17 mouse cellular contexts compared by ENCODE assay signal in the genomic region with DNA sequence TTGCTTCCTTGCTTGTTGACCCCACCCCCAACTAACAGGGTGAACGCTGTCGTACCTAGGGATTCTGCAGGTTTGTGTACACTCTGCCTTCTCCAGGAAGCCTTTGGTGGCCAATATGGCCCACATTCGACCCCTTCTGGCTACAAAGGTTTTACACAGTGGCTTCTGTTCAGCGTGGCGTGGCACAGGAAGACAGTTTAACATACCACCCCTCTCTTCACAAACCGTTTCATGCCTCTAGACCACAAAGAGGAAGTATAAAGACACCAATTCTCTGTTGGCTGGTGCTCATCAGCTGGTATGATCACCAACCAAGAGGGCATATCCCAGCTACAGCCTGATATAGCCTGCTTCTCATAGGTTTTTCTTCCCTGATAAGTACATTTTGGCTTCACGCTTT.
DNase-seq lines count a peak whose midpoint lies in the region; ATAC-seq and TF ChIP-seq lines count a peak whose summit lies in the region.
"Had no signal": no experiment of that assay in that cellular context is flagged by ENCODE, and none has a peak within 500 bp of the region (broad histone marks: within the 10 kb centered on the region; RNA-seq: fewer than 3 reads in every experiment).

No protein-coding gene starts in this region.

- no peak overlapping the region for H3K4me2 ChIP-seq in liver, postnatal 0 days (ENCODE audit: low read depth, low read length)
- H3K4me2 ChIP-seq in liver, embryonic 12.5 days = no peak overlapping the region
- H3K4me2 ChIP-seq: hindbrain, embryonic 15.5 days; limb, embryonic 15.5 days had no signal

- no peaks in the 10 kb centered on the region for H3K9me3 ChIP-seq in liver, postnatal 0 days (ENCODE audit: low read length)
- no peaks in the 10 kb centered on the region for H3K9me3 ChIP-seq in liver, embryonic 12.5 days (replicated peaks)
- H3K9me3 ChIP-seq: embryonic facial prominence, embryonic 10.5 days; hindbrain, embryonic 15.5 days; limb, embryonic 15.5 days had no signal

- no peak overlapping the region for H3K9ac ChIP-seq in liver, postnatal 0 days (replicated peaks)
- H3K9ac ChIP-seq in liver, embryonic 12.5 days = no peak overlapping the region
- H3K9ac ChIP-seq: hindbrain, embryonic 15.5 days; limb, embryonic 15.5 days had no signal

- H3K27ac ChIP-seq in liver, postnatal 0 days (ENCODE audit: low read depth) = peak overlapping the region; percentile 80
- H3K27ac ChIP-seq in liver, embryonic 12.5 days = no peak overlapping the region
- H3K27ac ChIP-seq: embryonic facial prominence, embryonic 10.5 days; hindbrain, embryonic 15.5 days; limb, embryonic 15.5 days had no signal

- peak; percentile 73 for ATAC-seq in liver, postnatal 0 days
- ATAC-seq in liver, embryonic 12.5 days = no peak
- peak; percentile 87 for ATAC-seq in megakaryocyte progenitor cell, adult 5-6 weeks (replicated peaks; ENCODE audit: poor library complexity)
- ATAC-seq: Patski had no signal

- H3K36me3 ChIP-seq in liver, postnatal 0 days (replicated peaks; ENCODE audit: insufficient read depth, low read length) = no peaks in the 10 kb centered on the region
- no peaks in the 10 kb centered on the region for H3K36me3 ChIP-seq in liver, embryonic 12.5 days
- H3K36me3 ChIP-seq: embryonic facial prominence, embryonic 10.5 days; hindbrain, embryonic 15.5 days; limb, embryonic 15.5 days had no signal

- TF ChIP-seq CTCF in liver, postnatal 0 days (IDR thresholded peaks at IDR 0.05; ENCODE audit: low read depth) = peak; percentile 34; the same call in 1 of the 2 replicates

- H3K4me1 ChIP-seq in liver, postnatal 0 days (ENCODE audit: insufficient read depth) = no peaks in the 10 kb centered on the region; the same call in 1 of the 2 replicates
- no peaks in the 10 kb centered on the region for H3K4me1 ChIP-seq in liver, embryonic 12.5 days
- H3K4me1 ChIP-seq: embryonic facial prominence, embryonic 10.5 days; limb, embryonic 15.5 days had no signal

- DNase-seq in liver, postnatal 0 days = peak; percentile 27
- DNase-seq in A20 (ENCODE audit: low read depth, low spot score) = peak; percentile 79
- peak; percentile 45 for DNase-seq in T-cell, adult 2 months (ENCODE audit: low spot score)
- no peak for DNase-seq in layer of hippocampus, postnatal 14 days (ENCODE audit: low spot score in 2 of 2)
- DNase-seq in left cerebral cortex, adult 11 months (ENCODE audit: low spot score) = no peak
- DNase-seq in kidney, adult 8-10 months = no peak
- DNase-seq: cerebellum, adult 9-11 months; gastrocnemius, postnatal 36 days; kidney, adult 9 months; midbrain, embryonic 14.5 days; right cerebral cortex, adult 18-20 months had no signal

- H3K27me3 ChIP-seq in liver, postnatal 0 days (ENCODE audit: insufficient read depth, low read length) = no peaks in the 10 kb centered on the region
- no peaks in the 10 kb centered on the region for H3K27me3 ChIP-seq in liver, embryonic 12.5 days (replicated peaks)
- H3K27me3 ChIP-seq: hindbrain, embryonic 15.5 days; limb, embryonic 15.5 days; Patski had no signal

- 41% methylated on average over 7 of the region's 7 CpGs for WGBS in liver, postnatal 0 days (ENCODE audit: insufficient replicate concordance)
- 33% methylated on average over 7 of the region's 7 CpGs for WGBS in liver, embryonic 12.5 days (ENCODE audit: insufficient replicate concordance)

- H3K4me3 ChIP-seq in liver, postnatal 0 days (ENCODE audit: low read depth, low read length) = no peak overlapping the region
- H3K4me3 ChIP-seq in liver, embryonic 12.5 days = no peak overlapping the region
- H3K4me3 ChIP-seq: embryonic facial prominence, embryonic 10.5 days; hindbrain, embryonic 15.5 days; limb, embryonic 15.5 days had no signal

- TF ChIP-seq EP300 in liver, postnatal 0 days (IDR thresholded peaks at IDR 0.05; ENCODE audit: low read depth) = no peak; the same call in 1 of the 2 replicates

Comparison
In these comparisons a context has a peak if more than half of its experiments do, and no peak if none do; other contexts are left out.
1. DNase-seq: peak in liver, postnatal 0 days (single experiment), A20 (single experiment) and T-cell, adult 2 months (single experiment); none in layer of hippocampus, postnatal 14 days (0 of 2), left cerebral cortex, adult 11 months (single experiment) and kidney, adult 8-10 months (0 of 2).